Mouse (Mus musculus): ENCODE measurements at regions not wholly inside any gene's neighbourhood (a gene's known extent, or its start where the extent isn't known, plus 50 kb on each side); places are given as distances from the start of the nearest gene placed in this dataset.
A peak's percentile ranks its signal among the peaks of the same experiment; 100 is the strongest.

- DNase-seq (ENCODE audit: low read depth, low spot score) = no peak
These were observed 93.3 kb downstream of the Zfp281 start for GRCm38 (mm10) chr1:136717830-136718517.

- DNase-seq (ENCODE audit: low read depth, low spot score) = no peak
These were observed 99.2 kb downstream of the Zfp281 start for GRCm38 (mm10) chr1:136723839-136724443.

- no peak for DNase-seq (ENCODE audit: low read depth, low spot score)
These were observed 100.5 kb downstream of the Zfp281 start for GRCm38 (mm10) chr1:136725242-136725641.

- no peak for DNase-seq (ENCODE audit: low read depth, low spot score)
These were observed 101.6 kb downstream of the Zfp281 start for GRCm38 (mm10) chr1:136726145-136726935.

GRCm38 (mm10) chr1:136727868-136728631 lies 103.3 kb downstream of the Zfp281 start:
- DNase-seq (ENCODE audit: low read depth, low spot score) = no peak

GRCm38 (mm10) chr1:136728632-136728944 lies 103.9 kb downstream of the Zfp281 start:
- DNase-seq (ENCODE audit: low read depth, low spot score) = no peak

GRCm38 (mm10) chr1:136730638-136731037 lies 105.9 kb downstream of the Zfp281 start:
- DNase-seq (ENCODE audit: low read depth, low spot score) = no peak

GRCm38 (mm10) chr1:136738030-136738429 lies 113.3 kb downstream of the Zfp281 start:
- DNase-seq (ENCODE audit: low read depth, low spot score) = no peak

GRCm38 (mm10) chr1:136739486-136739885 lies 114.8 kb downstream of the Zfp281 start:
- DNase-seq (ENCODE audit: low read depth, low spot score) = no peak

- no peak for DNase-seq (ENCODE audit: low read depth, low spot score)
These were observed 116.4 kb downstream of the Zfp281 start for GRCm38 (mm10) chr1:136741061-136741460.

GRCm38 (mm10) chr1:136749188-136749587 lies 124.5 kb downstream of the Zfp281 start:
- peak; percentile 26 for DNase-seq (ENCODE audit: low read depth, low spot score)

- no peak for DNase-seq (ENCODE audit: low read depth, low spot score)
These were observed 126.9 kb downstream of the Zfp281 start for GRCm38 (mm10) chr1:136751464-136752191.

GRCm38 (mm10) chr1:136754286-136754685 lies 129.6 kb downstream of the Zfp281 start:
- DNase-seq (ENCODE audit: low read depth, low spot score) = no peak

GRCm38 (mm10) chr1:136758730-136759129 lies 134.0 kb downstream of the Zfp281 start:
- DNase-seq (ENCODE audit: low read depth, low spot score) = no peak

- DNase-seq (ENCODE audit: low read depth, low spot score) = no peak
These were observed 134.5 kb downstream of the Zfp281 start for GRCm38 (mm10) chr1:136759164-136759563.

- no peak for DNase-seq (ENCODE audit: low read depth, low spot score)
These were observed 136.8 kb downstream of the Zfp281 start for GRCm38 (mm10) chr1:136761467-136761866.

- no peak for DNase-seq (ENCODE audit: low read depth, low spot score)
These were observed 144.3 kb downstream of the Zfp281 start for GRCm38 (mm10) chr1:136768969-136769401.

GRCm38 (mm10) chr1:136773743-136774142 lies 149.0 kb downstream of the Zfp281 start:
- DNase-seq (ENCODE audit: low read depth, low spot score) = no peak

GRCm38 (mm10) chr1:136776211-136776610 lies 151.5 kb downstream of the Zfp281 start:
- no peak for DNase-seq (ENCODE audit: low read depth, low spot score)

- no peak for DNase-seq (ENCODE audit: low read depth, low spot score)
These were observed 152.7 kb downstream of the Zfp281 start for GRCm38 (mm10) chr1:136777263-136777980.

GRCm38 (mm10) chr1:136779384-136779783 lies 154.7 kb downstream of the Zfp281 start:
- DNase-seq (ENCODE audit: low read depth, low spot score) = no peak
